Mouse (Mus musculus) bone marrow, adult 2 months (tissue): ENCODE measurements around the gene Rictor.

Source experiments
- CTCF ChIP-seq: fragments of 200-500 bp; IDR thresholded peaks from 2 replicates; pipeline ENCODE4 v1.5.1; 2011; ENCODE audit warnings: low read length, control low read depth; ENCODE audit not compliant: control insufficient read depth, insufficient read depth
- POLR2A ChIP-seq: fragments of 200-500 bp; IDR thresholded peaks from 2 replicates; pipeline ENCODE4 v1.6.1; 2011; ENCODE audit warnings: low read depth, mild to moderate bottlenecking, control low read depth, low read length, borderline replicate concordance; ENCODE audit not compliant: control insufficient read depth

GRCm38 (mm10) chr15:6710341-6710740, 2.2 kb downstream of the Rictor start:
- TF ChIP-seq CTCF (no peak), POLR2A (no peak)
